Mouse (Mus musculus): ENCODE measurements around the gene Tmprss4.

DNA sequence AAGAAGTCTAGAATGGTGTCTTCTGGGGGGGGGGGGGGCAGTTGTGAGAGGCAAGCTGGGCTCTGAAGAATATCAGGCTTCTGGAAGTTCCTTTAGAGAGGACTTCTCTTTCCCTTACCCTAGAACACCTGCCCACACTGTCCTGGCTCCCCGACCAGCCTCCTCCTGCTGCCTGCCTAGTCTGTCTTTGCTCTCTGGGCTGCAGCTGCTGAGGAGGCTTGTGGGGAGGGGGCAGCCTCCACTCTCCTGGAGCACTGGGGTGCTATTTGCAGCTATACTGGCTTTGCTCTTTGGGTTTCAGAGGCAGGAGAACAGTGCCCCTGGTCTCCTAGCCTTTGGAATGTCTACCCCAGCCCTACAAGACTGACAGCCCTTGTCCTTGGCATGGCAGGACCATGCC, 53.0 kb downstream of the Tmprss4 start:
- TF ChIP-seq CTCF (IDR thresholded peaks at IDR 0.05): no peak
- no peak for TF ChIP-seq POLR2A (IDR thresholded peaks at IDR 0.05; ENCODE audit: insufficient read depth, low read depth, low read length)
- no peak for TF ChIP-seq EP300 (IDR thresholded peaks at IDR 0.05; ENCODE audit: insufficient read depth, low read depth, low read length)

Data from heart, adult 2 months (tissue).